Mouse (Mus musculus) lung, postnatal 0 days (tissue): ENCODE data around the gene Aldh1l1.

Experiments used
- CTCF ChIP-seq: IDR thresholded peaks from 2 replicates; pipeline ENCODE4 v1.5.1; 2016; ENCODE audit warnings: antibody characterized with exemption, mild to moderate bottlenecking
- EP300 ChIP-seq: IDR thresholded peaks from 2 replicates; pipeline ENCODE4 v1.6.1; 2016; ENCODE audit warnings: antibody characterized with exemption, mild to moderate bottlenecking, control low read depth

- no peak for TF ChIP-seq CTCF
- no peak for TF ChIP-seq EP300
Observed at GRCm38 (mm10) chr6:90453751-90454150, 32.5 kb upstream of the Aldh1l1 start.
